Mouse (Mus musculus): ENCODE measurements around the gene Aco2. TPM values are rescaled to one million over a fixed set of nuclear protein-coding genes. Genes with fewer than 3 reads are reported as not detected.
"Not testable (repeated sequence)": the region's sequence is repeated elsewhere in the genome, so short reads cannot be mapped to it uniquely, and the experiment has no call there.

Aco2 gene
- polyA plus RNA-seq, 3 experiments from 2014 or later: 83.2 to 115 (median 93.9) TPM

DNA sequence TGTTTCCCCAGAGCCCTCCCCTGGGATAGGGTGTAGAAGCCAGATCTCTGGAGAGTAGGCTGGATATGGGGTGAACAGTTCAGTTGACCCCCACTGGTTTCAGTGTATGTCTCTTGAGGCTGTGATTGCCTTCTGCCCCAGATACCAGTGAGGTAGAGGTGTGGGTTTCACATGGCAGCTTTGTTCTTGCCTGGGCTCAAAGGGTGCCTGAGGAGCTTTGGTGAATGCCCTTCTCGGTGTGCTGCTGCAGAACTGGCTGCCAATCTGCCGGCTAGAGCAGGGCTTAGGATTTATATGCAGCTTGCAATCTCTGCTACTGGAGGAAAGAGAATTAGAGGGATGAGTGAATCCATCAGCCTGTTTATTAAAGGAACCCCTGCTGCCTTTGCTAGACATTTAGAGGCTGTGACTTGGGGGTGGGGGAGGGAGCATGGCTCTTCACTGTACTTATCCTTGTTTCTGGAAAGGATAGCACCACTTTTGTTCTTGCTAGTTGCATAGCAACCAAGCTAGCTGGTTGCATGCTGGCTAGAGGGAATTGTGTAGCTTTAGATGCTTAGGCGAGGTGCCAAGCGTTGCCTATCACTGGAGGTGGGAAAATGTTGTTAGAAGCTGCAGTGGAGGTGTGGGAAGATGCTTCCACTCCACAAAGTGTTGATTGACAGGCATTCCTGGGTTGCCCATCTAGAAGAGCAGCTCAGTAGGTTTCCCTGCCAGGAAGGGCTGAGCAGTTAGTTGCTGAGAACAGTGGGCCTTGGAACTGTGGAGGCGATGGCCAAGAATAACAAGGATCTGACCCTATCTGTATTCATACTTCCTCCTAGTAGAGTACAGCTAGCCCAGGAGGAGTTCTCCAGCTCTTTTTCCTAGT, 7.7 kb downstream of the Aco2 start:
- no peak for ATAC-seq

DNA sequence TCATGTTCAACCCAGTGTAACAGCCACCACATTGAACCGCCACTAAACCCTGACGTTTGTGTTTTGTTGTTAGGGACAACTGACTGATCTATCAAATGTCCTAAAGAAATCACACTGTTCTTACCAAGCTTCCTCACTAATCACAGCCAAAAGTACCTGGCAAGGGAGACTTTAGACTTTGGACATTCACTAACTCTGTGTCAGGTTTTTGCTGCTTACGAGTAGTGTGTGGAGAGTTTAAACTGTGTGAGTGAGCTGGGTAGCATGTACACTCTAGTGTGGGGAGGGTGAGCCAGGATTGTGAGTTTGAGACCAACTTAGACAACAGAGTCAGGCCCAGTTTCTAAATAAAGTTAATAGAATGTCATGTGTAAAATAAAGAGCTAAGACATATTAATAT, 10.2 kb downstream of the Aco2 start:
- no peak for ATAC-seq

DNA sequence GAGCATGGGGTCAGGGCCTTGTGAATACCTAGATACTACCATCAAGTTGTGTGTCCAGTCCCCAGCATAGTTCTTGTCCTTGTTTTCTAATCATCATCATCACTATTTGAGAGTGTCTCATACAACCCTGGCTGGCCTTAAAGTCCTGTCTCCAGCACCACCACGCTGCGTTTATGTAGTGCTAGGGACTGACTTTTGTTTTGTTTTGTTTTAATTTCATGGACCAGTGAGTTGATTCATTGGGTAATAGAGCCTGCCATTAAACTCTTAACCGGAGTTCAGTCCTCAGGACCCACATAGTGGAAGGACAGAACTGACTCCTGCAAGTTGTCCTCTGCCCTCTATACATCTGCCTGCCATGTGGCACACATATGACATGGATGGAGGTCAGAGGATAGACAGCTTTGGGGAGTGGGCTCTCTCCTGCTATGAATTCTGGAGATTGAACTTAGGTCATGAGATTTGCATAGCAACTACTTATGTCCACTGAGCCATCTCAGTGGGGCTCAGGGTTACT, 13.4 kb downstream of the Aco2 start:
- no peak for ATAC-seq

GRCm38 (mm10) chr15:81886795-81887550, 14.9 kb downstream of the Aco2 start:
- ATAC-seq: no peak

DNA sequence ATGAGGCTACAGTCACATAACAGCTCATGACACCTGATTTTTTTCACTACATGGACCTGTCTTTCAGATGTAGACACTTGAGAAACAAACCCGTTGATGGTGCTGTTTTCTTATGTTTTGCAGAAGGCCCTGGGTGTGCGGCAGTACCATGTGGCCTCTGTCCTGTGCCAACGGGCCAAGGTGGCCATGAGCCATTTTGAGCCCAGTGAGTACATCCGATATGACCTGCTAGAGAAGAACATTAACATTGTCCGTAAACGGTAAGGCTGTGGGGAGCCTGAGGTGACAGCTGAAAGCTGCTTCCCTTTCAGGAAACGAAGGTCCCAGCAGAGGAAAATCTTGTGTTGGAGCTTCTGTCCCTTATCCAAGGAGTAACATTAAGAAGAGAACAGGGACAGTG, 17.1 kb downstream of the Aco2 start:
- no peak for ATAC-seq

- no peak for ATAC-seq
Measured at GRCm38 (mm10) chr15:81891140-81891802, 19.2 kb downstream of the Aco2 start.

DNA sequence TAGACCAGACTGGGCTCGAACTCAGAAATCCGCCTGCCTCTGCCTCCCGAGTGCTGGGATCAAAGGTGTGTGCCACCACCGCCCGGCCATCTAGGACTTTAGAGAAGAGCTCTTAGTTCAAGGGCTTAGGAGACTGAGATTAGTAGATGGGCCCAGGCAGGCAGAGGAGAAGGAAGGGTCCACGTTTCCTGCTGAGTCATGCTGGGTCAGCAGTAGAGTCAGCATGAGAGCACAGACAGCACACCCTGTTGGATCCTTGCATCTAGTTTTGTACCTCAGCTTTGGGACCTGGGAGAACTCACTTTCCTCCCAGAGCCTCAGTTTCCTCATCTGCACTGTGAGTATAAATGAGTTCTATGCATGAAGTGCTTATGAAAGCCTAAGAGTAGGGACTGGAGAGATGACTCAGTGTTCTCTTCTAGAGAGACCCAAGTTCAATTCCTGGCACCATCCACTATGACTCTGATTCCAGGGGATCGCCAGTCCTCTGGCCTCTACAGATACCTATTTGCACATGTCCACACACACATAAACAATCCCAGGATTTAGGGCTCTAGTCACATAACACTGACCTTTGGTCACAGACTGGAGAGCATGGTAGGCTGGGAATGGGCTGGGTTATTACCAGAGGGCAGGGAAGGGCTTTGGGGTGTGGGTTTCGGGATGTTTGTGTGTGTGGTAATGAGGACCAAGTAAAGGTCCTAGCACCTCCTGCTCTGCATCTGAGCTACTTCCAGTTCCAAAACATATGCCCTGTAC, 19.9 kb downstream of the Aco2 start:
- no peak for ATAC-seq

DNA sequence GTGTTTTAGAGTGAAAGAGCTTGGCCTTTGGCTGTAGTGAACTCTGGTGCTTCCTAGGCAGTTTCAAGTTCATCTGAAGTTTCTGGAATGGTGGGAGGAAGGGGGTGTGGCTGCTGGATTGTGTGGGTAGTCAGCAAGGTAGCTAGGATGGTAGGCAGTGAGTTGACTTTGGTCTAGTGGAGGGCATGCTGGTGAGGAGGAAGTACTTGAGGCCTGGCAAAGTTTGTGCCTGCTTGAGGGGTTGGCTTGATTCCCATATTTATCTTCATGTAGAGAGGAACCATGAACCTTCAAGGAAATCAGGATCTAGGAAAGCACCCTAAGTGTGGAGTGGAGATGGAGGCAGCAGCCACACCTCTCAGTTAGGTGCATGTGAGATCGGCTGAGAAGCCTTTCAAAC, 21.9 kb downstream of the Aco2 start:
- no peak for ATAC-seq

GRCm38 (mm10) chr15:81896407-81896806, 24.3 kb downstream of the Aco2 start:
- ATAC-seq: no peak

DNA sequence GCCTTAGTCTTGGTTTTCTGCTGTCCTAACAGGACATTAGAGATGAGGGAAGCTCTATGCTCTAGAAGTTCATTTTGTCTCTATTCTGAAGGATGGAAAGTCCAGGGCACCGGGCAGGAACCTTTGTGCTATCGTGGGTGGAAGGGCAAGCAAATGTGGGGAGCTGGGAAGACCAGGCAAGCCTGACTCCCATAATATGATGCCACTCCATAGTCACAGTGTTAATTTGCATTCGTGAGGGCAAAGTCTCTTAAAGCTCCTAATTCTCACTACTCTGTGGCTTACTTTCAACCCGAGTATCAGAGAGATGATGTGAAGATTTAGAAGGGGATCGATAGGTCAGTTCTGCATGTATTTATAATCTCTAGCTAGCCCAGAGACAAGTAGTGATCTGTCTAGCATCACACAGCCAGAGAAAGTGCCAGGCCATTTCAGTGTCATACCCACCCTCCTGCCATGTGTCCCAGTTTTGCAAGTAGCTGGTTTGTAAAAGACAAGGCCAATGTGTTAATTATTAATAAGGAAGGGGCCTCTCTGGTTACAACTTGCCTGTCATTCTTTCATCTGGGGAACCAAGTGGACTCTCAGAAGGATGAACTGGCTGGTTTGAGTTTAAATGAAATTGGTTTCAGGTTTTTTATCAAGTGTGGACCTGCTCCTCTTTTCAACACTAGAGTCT, 25.6 kb downstream of the Aco2 start:
- ATAC-seq: no peak

DNA sequence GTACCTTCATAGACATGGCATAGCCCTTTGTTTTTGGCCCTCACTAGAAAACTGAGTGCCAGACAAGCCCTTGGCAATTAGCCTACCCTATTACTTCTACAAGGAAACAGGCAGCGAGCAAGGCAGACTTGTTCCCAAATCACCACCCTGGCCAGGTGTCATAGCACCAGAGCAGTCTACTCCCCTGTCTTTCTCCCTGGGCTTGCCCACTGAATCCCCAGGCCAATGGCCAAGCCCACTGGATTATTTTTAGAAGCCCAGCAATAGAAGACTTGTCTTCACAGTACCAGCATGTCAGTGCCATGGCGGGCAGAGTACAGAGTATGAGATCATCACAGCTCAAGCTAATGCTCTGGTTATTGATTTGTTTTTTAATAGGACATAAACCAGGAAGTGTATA, 26.6 kb downstream of the Aco2 start:
- ATAC-seq: no peak

- ATAC-seq: peak; percentile 76
Measured at GRCm38 (mm10) chr15:81904939-81905338, 32.8 kb downstream of the Aco2 start.

GRCm38 (mm10) chr15:81907953-81908352, 35.8 kb downstream of the Aco2 start:
- ATAC-seq: no peak

GRCm38 (mm10) chr15:81908767-81909166, 36.7 kb downstream of the Aco2 start:
- ATAC-seq: not testable (repeated sequence)

GRCm38 (mm10) chr15:81912498-81912897, 40.4 kb downstream of the Aco2 start:
- no peak for ATAC-seq

DNA sequence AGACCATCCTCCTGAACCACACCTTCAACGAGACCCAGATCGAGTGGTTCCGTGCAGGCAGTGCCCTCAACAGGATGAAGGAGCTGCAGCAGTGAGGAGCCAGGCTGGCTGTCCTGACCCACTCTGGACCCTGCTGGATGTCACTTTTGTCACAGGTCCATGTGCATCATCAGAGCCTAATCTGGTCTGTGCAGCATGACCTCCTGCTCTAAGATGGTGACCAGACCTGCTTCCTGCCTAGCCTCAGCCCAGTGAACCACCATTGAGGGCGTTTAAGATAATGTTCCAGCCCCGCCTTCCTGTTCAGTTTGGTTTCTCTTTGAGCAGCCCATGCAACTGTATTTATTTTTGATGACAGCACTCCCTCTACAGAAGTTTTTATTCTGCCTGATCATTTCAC, 42.6 kb downstream of the Aco2 start:
- no peak for ATAC-seq

GRCm38 (mm10) chr15:81915663-81916062, 43.6 kb downstream of the Aco2 start:
- ATAC-seq: no peak

DNA sequence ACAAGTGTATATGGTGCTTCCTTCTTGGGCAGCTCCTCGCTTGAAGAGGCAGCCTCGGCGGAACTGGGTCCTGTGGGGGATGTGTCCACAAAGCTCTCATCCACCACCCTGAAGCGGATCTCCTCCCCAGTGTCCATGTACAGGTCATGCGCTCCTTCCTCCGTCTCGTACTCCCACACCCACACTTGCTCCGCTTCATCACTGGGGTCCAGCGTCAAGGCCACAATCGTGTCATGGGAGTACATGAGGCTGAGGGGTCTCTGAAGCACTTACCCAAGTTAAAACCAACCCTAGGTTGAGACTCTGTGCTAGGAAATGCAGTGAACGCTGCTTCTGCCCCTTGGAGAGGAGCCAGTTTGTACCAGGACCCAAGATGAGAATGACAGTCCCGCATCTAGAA, 45.1 kb downstream of the Aco2 start:
- ATAC-seq: no peak

GRCm38 (mm10) chr15:81917621-81918463, 45.7 kb downstream of the Aco2 start:
- peak; percentile 65 for ATAC-seq

DNA sequence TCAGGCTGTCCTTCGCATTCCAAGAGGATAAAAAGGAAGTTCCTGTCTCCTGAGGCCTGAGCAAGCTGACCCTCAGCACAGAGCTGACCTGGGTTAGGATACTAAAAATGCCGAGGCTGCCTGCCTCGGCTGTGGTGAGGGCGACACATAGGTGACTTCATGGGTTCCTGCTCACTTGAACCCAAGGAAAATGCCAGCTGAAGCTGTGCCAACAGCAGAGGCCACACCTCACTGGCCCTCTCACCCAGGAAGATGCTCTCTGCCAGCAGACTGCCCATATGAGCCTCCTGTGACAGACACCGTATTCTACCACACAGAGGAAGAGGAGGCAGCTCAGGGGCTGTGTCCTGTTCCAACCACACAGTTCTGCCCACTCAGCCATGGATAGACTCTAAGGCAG, 47.0 kb downstream of the Aco2 start:
- no peak for ATAC-seq
